Mouse (Mus musculus) stomach, embryonic 15.5 days (tissue): ENCODE measurements around the gene Sap18. TPM values are rescaled to one million over a fixed set of nuclear protein-coding genes. Genes with fewer than 3 reads are reported as not detected.

Source experiments
- ATAC-seq: fragments of 200-750 bp; cut with Nextera tagmentation; 2 replicates; pipeline ENCODE4 v1.8.0; 2017; ENCODE audit warnings: low read depth, moderate number of reproducible peaks, moderate TSS enrichment; ENCODE audit not compliant: insufficient read depth, low FRiP score
- H3K27ac ChIP-seq: fragments of 300-500 bp; sonication (generic); 2 replicates; pipeline ENCODE4 v1.5.1; 2015; ENCODE audit warnings: mild to moderate bottlenecking, inconsistent platforms
- H3K27me3 ChIP-seq: fragments of 300-500 bp; sonication (generic); replicated peaks from 2 replicates; pipeline ENCODE4 v1.6.1; 2015; ENCODE audit warnings: inconsistent platforms
- H3K36me3 ChIP-seq: fragments of 300-500 bp; sonication (generic); 2 replicates; pipeline ENCODE4 v1.6.1; 2015; ENCODE audit warnings: inconsistent platforms
- H3K4me1 ChIP-seq: fragments of 300-500 bp; sonication (generic); 2 replicates; pipeline ENCODE4 v1.6.1; 2015; ENCODE audit warnings: inconsistent platforms
- H3K4me2 ChIP-seq: fragments of 300-500 bp; sonication (generic); 2 replicates; pipeline ENCODE4 v1.6.1; 2015; ENCODE audit warnings: mild to moderate bottlenecking, inconsistent platforms
- H3K4me3 ChIP-seq: fragments of 300-500 bp; sonication (generic); replicated peaks from 2 replicates; pipeline ENCODE4 v1.5.1; 2015; ENCODE audit warnings: inconsistent platforms
- H3K9ac ChIP-seq: fragments of 300-500 bp; sonication (generic); 2 replicates; pipeline ENCODE4 v1.6.1; 2015; ENCODE audit warnings: inconsistent platforms
- H3K9me3 ChIP-seq: fragments of 300-500 bp; sonication (generic); 2 replicates; pipeline ENCODE4 v1.6.1; 2016; ENCODE audit warnings: inconsistent platforms
- WGBS: fragments of 180-500 bp; shearing (Covaris S2); methylation state at CpG from one replicate; pipeline ENCODE4 v1.1.7; 2015; 5-methylcytosine and 5-hydroxymethylcytosine counted together
- polyA plus RNA-seq: library from polyadenylated mRNA; unstranded; fragments of >200 nt; fragmentation: Nextera tagmentation; extraction: Ambion mirVana; gene quantifications from 2 replicates; pipeline ENCODE4 v1.2.1, GENCODE M21; 2015

The Sap18 gene
- polyA plus RNA-seq, 1 experiment from 2014 or later: 30.7 TPM

GRCm38 (mm10) chr14:57789311-57789710 is 8.7 kb upstream of the Sap18 start:
- Histone ChIP-seq H3K9ac (no peak overlapping the region), H3K36me3 (no peaks in the 10 kb centered on the region), H3K9me3 (no peaks in the 10 kb centered on the region), H3K27me3 (no peaks in the 10 kb centered on the region), H3K27ac (no peak overlapping the region), H3K4me3 (no peak overlapping the region), H3K4me2 (no peak overlapping the region), H3K4me1 (0 out of 2 replicates have a peak, but pooled peaks cover 2% of the 10 kb centered on the region)
- ATAC-seq: no peak
- WGBS: 74% methylated on average over 2 of the region's 2 CpGs

- H3K9ac ChIP-seq: no peak overlapping the region
- 0 out of 2 replicates have a peak, but pooled peaks cover 2% of the 10 kb centered on the region for H3K4me1 ChIP-seq
- no peak overlapping the region for H3K4me2 ChIP-seq
- ATAC-seq: no peak
- WGBS: 88% methylated on average over 9 of the region's 9 CpGs
- H3K4me3 ChIP-seq: no peak overlapping the region
- H3K27ac ChIP-seq: no peak overlapping the region
- no peaks in the 10 kb centered on the region for H3K9me3 ChIP-seq
- no peaks in the 10 kb centered on the region for H3K27me3 ChIP-seq
- H3K36me3 ChIP-seq: no peaks in the 10 kb centered on the region
Measured at GRCm38 (mm10) chr14:57789759-57790158, 8.2 kb upstream of the Sap18 start.

- ATAC-seq: no peak
- 70% methylated on average over 4 of the region's 4 CpGs for WGBS
- 0 out of 2 replicates have a peak, but pooled peaks cover 2% of the 10 kb centered on the region for H3K4me1 ChIP-seq
Measured at GRCm38 (mm10) chr14:57791171-57791570, 6.8 kb upstream of the Sap18 start.

GRCm38 (mm10) chr14:57797551-57797950 is 429 bp upstream of the Sap18 start:
- peak overlapping the region; percentile 21; the same call in 1 of the 2 replicates for H3K27ac ChIP-seq
- H3K4me2 ChIP-seq: peak overlapping the region; percentile 65
- 8% methylated on average over 7 of the region's 7 CpGs for WGBS
- no peaks in the 10 kb centered on the region for H3K27me3 ChIP-seq
- no peaks in the 10 kb centered on the region for H3K9me3 ChIP-seq
- peak; percentile 32; the same call in 1 of the 2 replicates for ATAC-seq
- H3K36me3 ChIP-seq: peaks cover 4% of the 10 kb centered on the region; the same call in 1 of the 2 replicates
- H3K9ac ChIP-seq: no peak overlapping the region
- peaks cover 11% of the 10 kb centered on the region for H3K4me1 ChIP-seq
- H3K4me3 ChIP-seq: peak overlapping the region; percentile 78

More at GRCm38 (mm10) chr14:57791171-57791570, 6.8 kb upstream of the Sap18 start:
- no peak overlapping the region for H3K27ac ChIP-seq
- H3K4me2 ChIP-seq: no peak overlapping the region
- no peaks in the 10 kb centered on the region for H3K9me3 ChIP-seq
- H3K4me3 ChIP-seq: no peak overlapping the region
- no peaks in the 10 kb centered on the region for H3K27me3 ChIP-seq
- no peaks in the 10 kb centered on the region for H3K36me3 ChIP-seq
- H3K9ac ChIP-seq: no peak overlapping the region

- H3K36me3 ChIP-seq: peaks cover 39% of the 10 kb centered on the region
- no peak overlapping the region for H3K4me3 ChIP-seq
- H3K27me3 ChIP-seq: no peaks in the 10 kb centered on the region
- 89% methylated on average over 4 of the region's 4 CpGs for WGBS
- no peaks in the 10 kb centered on the region for H3K9me3 ChIP-seq
- no peak for ATAC-seq
- H3K4me1 ChIP-seq: peaks cover 11% of the 10 kb centered on the region
- no peak overlapping the region for H3K4me2 ChIP-seq
- H3K9ac ChIP-seq: no peak overlapping the region
- H3K27ac ChIP-seq: no peak overlapping the region; the same call in 1 of the 2 replicates
Measured at GRCm38 (mm10) chr14:57803731-57804130, 5.8 kb downstream of the Sap18 start.

- Histone ChIP-seq H3K4me1 (no peaks in the 10 kb centered on the region), H3K4me2 (no peak overlapping the region), H3K27me3 (no peaks in the 10 kb centered on the region), H3K27ac (no peak overlapping the region), H3K9me3 (no peaks in the 10 kb centered on the region), H3K9ac (no peak overlapping the region), H3K36me3 (peaks cover 39% of the 10 kb centered on the region), H3K4me3 (no peak overlapping the region)
- WGBS: 68% methylated on average over 5 of the region's 5 CpGs
- no peak for ATAC-seq
Measured at GRCm38 (mm10) chr14:57808558-57808957, 10.6 kb downstream of the Sap18 start.

GRCm38 (mm10) chr14:57810886-57811285 is 12.9 kb downstream of the Sap18 start:
- Histone ChIP-seq H3K9me3 (no peaks in the 10 kb centered on the region), H3K36me3 (peaks cover 28% of the 10 kb centered on the region), H3K4me3 (no peak overlapping the region), H3K27ac (peak overlapping the region; percentile 77), H3K4me2 (no peak overlapping the region), H3K27me3 (no peaks in the 10 kb centered on the region), H3K9ac (no peak overlapping the region), H3K4me1 (no peaks in the 10 kb centered on the region)
- ATAC-seq: peak; percentile 58; the same call in 1 of the 2 replicates
- 74% methylated on average over 2 of the region's 2 CpGs for WGBS

- no peaks in the 10 kb centered on the region for H3K9me3 ChIP-seq
- peaks cover 25% of the 10 kb centered on the region for H3K36me3 ChIP-seq
- no peaks in the 10 kb centered on the region for H3K4me1 ChIP-seq
- no peak overlapping the region for H3K9ac ChIP-seq
- no peaks in the 10 kb centered on the region for H3K27me3 ChIP-seq
- H3K27ac ChIP-seq: no peak overlapping the region
- no peak for ATAC-seq
- no peak overlapping the region for H3K4me2 ChIP-seq
- no peak overlapping the region for H3K4me3 ChIP-seq
- WGBS: 94% methylated on average over 5 of the region's 5 CpGs
Measured at GRCm38 (mm10) chr14:57811844-57812243, 13.9 kb downstream of the Sap18 start.

GRCm38 (mm10) chr14:57820839-57821238 is 22.9 kb downstream of the Sap18 start:
- Histone ChIP-seq H3K9me3 (no peaks in the 10 kb centered on the region), H3K27me3 (no peaks in the 10 kb centered on the region), H3K4me2 (no peak overlapping the region), H3K27ac (no peak overlapping the region), H3K4me3 (no peak overlapping the region), H3K9ac (no peak overlapping the region), H3K4me1 (no peaks in the 10 kb centered on the region), H3K36me3 (peaks cover 19% of the 10 kb centered on the region; the same call in 1 of the 2 replicates)
- WGBS: 70% methylated on average over 4 of the region's 4 CpGs
- no peak for ATAC-seq

- peak within 1 kb of the TSS; percentile 96 for H3K9ac ChIP-seq
- under 1% methylated on average over 96 of the region's 96 CpGs for WGBS
Measured at GRCm38 (mm10) chr14:57825788-57826751, 28.1 kb downstream of the Sap18 start, which contains the start of the genes Ska3 and Mrpl57. TSS of gene Ska3 (minus strand) at chr14:57826185. TSS of gene Mrpl57 (plus strand) at chr14:57826234.

DNA sequence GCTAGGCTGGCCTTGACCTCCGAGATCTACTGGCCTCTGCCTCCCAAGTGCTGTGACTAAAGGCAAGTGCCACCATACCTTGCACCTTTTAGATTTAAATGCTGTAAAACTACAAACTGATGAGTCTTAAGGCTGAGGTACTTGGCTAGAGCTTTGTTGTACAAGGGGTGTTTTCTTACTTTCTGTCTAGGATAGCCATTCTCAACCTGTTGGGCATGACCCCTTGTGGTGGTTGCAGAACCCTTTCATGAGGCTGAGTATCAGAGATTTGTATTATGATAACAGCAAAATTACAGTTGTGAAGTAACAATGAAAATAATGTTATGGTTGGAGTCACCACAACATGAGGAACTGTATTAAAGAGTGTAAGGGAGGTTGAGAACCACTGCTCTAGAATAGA is 29.3 kb downstream of the Sap18 start:
- Histone ChIP-seq H3K4me3 (peak overlapping the region; percentile 90), H3K36me3 (no peaks in the 10 kb centered on the region), H3K27me3 (no peaks in the 10 kb centered on the region), H3K27ac (no peak overlapping the region), H3K9me3 (no peaks in the 10 kb centered on the region), H3K4me1 (peaks cover 7% of the 10 kb centered on the region; the same call in 1 of the 2 replicates), H3K4me2 (peak overlapping the region; percentile 73), H3K9ac (peak overlapping the region; percentile 96; the same call in 1 of the 2 replicates)
- no peak for ATAC-seq
- WGBS: 44% methylated on average over 1 of the region's 1 CpGs

More at GRCm38 (mm10) chr14:57825788-57826751, 28.1 kb downstream of the Sap18 start, which contains the start of the genes Ska3 and Mrpl57:
- Histone ChIP-seq H3K4me3 (peak within 1 kb of the TSS; percentile 90), H3K4me2 (peak within 1 kb of the TSS; percentile 73), H3K36me3 (no peaks in the 10 kb centered on the region), H3K27ac (peak within 1 kb of the TSS; percentile 94), H3K27me3 (no peaks in the 10 kb centered on the region), H3K4me1 (peaks cover 7% of the 10 kb centered on the region; the same call in 1 of the 2 replicates), H3K9me3 (no peaks in the 10 kb centered on the region)
- peak; percentile 94 for ATAC-seq

GRCm38 (mm10) chr14:57833526-57833925 is 35.5 kb downstream of the Sap18 start:
- H3K4me1 ChIP-seq: no peaks in the 10 kb centered on the region
- no peak overlapping the region for H3K27ac ChIP-seq
- no peaks in the 10 kb centered on the region for H3K9me3 ChIP-seq
- no peaks in the 10 kb centered on the region for H3K27me3 ChIP-seq
- peaks cover 13% of the 10 kb centered on the region for H3K36me3 ChIP-seq
- no peak overlapping the region for H3K4me3 ChIP-seq
- WGBS: 92% methylated on average over 2 of the region's 2 CpGs
- H3K9ac ChIP-seq: no peak overlapping the region
- H3K4me2 ChIP-seq: no peak overlapping the region
- no peak for ATAC-seq
